Mouse (Mus musculus): ENCODE measurements at regions not wholly inside any gene's neighbourhood (a gene's known extent, or its start where the extent isn't known, plus 50 kb on each side); places are given as distances from the start of the nearest gene placed in this dataset.

DNA sequence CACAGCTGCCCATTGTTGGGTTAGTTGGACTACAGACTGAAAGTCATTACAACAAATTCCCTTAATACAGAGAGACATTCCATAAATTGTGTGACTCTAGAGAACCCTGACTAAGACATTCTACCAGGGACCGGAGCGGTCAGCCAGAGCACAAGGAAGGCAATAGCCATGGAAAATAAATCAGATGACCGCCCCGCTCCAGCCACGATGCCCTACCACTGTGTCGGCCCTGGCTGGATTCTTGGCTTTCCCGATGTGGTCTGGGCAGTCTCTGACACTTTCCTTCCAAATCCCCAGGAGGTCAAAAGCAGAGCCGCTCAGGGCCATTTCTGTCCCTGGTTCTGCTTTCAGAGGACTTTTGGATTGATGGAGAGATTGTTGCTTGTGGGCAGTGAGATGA is 57.8 kb downstream of the Lsm3 start:
- no peak for DNase-seq (ENCODE audit: low spot score in 2 of 2)

DNA sequence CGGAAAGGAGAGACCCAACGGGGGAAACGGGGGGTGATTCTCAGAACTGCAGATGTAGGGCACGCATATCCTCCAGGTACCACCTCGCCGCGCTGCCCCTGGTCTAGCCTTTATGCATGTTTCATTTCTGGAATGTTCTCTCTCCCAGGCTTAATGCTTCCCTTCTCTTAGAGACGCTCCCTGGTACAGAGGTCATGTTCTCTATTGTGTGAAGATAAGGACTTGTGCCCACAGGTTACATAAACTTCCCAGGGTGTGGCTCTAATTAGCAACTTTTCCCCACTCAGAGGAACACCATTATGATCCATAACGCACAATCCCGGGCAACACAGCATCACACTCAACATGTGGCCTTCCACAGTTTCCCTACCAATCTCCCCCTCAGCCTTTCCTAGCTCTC is 58.7 kb downstream of the Lsm3 start:
- DNase-seq (ENCODE audit: low spot score in 2 of 2), result no peak

- DNase-seq (ENCODE audit: low spot score in 2 of 2), result peak; percentile 43 to 69
Observed at GRCm38 (mm10) chr6:91575662-91576364, 60.1 kb downstream of the Lsm3 start.

DNA sequence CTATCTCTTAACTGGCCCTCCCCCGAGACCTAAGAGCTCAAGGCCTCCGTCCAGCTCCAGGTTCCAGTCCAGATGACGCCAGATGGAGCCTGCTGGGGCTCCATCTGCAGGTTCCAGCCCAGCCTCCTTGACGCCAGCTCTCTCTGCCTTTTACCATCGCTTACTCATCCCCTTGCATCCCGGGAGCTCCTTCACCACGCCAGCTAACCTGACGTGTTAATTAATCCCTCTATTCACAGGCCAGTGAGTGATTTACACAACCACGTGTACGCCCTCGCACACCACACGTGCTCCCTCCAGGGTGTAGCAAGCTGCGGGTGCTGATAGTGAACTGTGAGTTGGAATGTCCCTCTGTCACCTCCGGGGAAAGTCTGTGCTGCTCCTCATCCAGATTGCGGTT is 61.2 kb downstream of the Lsm3 start:
- DNase-seq (ENCODE audit: low spot score in 2 of 2), result peak; percentile 25 to 40

- no peak for DNase-seq (ENCODE audit: low spot score in 2 of 2)
Observed at GRCm38 (mm10) chr6:91579666-91580065, 63.9 kb downstream of the Lsm3 start.

DNA sequence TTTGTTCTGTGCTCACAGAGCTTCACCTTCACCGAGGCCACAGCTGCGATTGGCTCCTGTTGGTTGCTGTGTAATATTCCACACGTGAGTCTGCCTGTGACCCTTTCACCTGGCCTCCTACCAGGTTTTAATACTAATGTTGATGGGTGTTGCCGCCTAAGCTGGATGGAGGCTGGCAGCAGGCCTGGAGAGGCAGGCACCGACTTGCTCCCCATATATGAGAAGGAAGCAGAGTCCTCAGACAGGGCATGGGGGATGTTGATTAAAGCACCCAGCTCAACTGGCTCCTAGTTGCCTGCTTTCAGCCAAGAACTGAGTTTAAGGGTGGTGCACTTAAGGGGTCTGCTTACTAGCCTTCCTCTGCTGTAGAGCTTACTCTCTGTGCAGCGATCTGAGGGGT is 64.9 kb downstream of the Lsm3 start:
- no peak for DNase-seq (ENCODE audit: low spot score in 2 of 2)

GRCm38 (mm10) chr6:91582338-91582737 is 66.6 kb downstream of the Lsm3 start:
- no peak for DNase-seq (ENCODE audit: low spot score in 2 of 2)

DNA sequence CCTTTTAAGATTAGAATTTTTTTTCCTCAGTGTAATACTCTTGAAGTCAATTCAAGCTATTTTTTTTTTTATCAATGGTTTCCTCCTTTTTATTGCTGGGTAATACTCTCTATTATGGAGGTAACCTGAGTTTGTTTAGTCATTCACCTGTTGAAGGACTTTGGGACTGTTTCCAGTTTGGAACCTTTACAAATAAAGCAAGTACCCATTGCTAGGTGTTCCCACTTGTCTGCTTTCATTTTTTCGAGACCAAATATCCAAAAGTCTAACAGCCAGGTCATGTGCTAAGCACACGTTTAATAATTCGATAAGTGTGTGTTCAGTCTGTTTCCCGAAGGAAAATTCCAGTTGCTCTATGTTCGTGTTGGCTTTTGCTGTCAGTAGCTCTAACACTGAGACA is 67.6 kb downstream of the Lsm3 start:
- no peak for DNase-seq (ENCODE audit: low spot score in 2 of 2)

DNA sequence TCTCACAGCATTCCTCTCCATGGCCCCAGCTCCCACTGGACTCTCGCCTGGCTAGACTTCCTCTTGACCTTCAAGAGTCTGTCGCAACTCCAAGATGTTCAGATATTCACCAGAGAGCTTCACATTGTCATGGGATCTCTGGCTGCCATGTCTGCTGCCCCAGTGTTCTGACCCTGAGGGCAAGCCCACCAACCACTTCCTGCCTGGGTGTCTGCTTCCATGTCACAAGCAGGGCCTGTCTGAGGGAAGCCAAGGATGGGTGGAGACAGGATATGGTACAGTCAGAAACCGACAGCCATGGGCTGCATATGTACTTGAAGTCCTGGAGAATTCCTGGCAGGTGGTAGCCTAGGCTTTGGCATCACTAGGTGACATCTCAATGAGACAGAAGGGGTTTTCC is 69.8 kb downstream of the Lsm3 start:
- no peak for DNase-seq (ENCODE audit: low spot score in 2 of 2)

GRCm38 (mm10) chr6:91589181-91589580 is 73.5 kb downstream of the Lsm3 start:
- DNase-seq (ENCODE audit: low spot score in 2 of 2), result no peak

GRCm38 (mm10) chr6:91590395-91590794 is 74.7 kb downstream of the Lsm3 start:
- no peak for DNase-seq (ENCODE audit: low spot score in 2 of 2)

GRCm38 (mm10) chr6:91590806-91591571 is 75.3 kb downstream of the Lsm3 start:
- DNase-seq (ENCODE audit: low spot score in 2 of 2), result no peak

DNA sequence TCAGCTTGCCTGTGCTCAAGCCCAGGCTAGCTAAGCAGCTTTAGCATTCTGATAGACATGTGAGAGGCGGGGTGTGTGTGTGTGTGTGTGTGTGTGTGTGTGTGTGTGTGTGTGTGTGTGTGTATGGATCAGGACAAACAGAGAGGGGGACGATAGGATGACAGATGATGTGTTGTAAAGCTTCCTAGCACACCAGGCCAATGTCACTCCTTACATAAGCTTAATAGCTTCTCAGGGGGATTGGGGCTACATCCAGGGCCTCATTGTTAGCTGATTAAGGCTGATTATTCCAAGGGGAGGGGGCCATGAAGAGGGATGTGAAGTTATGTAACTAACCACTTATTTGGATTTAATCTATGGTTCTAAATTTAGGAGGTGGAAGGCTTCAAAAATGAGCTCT is 76.9 kb downstream of the Lsm3 start:
- DNase-seq (ENCODE audit: low spot score in 2 of 2), result no peak

DNA sequence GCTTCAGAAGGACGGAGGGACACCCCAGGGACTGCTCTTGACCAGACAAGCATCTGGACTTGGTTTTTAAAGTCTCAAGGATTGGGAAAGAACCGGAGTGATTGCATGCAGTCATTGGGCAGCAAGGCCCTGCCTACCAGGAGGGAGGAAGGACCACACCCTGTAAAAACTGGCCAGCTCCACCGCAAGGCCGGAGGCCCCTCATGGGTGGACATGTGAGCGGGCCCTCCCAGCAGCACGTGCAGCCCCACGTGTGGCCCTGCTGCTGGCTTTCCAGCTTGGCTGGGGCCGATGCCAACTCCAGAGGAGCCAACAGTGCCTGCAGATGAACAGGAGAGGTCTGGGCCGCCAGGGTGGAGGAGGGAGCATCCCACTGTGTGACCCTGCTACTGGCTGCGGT is 83.2 kb downstream of the Lsm3 start:
- DNase-seq (ENCODE audit: low spot score in 2 of 2), result peak; percentile 61 to 75

DNA sequence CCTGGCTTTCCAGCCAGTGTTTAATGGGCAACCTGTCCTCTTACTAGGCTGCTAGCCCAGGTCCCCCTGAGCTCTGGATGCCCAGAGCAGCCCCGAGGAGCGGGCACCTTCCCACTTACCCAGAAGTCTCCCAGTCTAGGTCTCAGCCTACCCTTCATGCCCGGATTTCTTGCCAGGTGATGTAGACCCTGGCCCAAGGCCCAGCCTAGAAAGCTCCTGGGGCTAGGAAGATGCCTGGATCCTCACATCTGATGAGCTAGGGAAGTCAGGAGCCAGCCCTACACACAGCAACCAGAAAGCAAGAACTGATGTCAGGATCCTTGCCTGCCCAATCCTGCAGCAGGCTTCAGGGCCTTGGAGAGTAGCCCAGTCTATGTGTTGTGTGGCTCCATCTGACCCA is 83.7 kb upstream of the Slc6a6 start:
- no peak for DNase-seq (ENCODE audit: low spot score in 2 of 2)

GRCm38 (mm10) chr6:91606634-91607215 is 77.1 kb upstream of the Slc6a6 start:
- no peak for DNase-seq (ENCODE audit: low spot score in 2 of 2)

DNA sequence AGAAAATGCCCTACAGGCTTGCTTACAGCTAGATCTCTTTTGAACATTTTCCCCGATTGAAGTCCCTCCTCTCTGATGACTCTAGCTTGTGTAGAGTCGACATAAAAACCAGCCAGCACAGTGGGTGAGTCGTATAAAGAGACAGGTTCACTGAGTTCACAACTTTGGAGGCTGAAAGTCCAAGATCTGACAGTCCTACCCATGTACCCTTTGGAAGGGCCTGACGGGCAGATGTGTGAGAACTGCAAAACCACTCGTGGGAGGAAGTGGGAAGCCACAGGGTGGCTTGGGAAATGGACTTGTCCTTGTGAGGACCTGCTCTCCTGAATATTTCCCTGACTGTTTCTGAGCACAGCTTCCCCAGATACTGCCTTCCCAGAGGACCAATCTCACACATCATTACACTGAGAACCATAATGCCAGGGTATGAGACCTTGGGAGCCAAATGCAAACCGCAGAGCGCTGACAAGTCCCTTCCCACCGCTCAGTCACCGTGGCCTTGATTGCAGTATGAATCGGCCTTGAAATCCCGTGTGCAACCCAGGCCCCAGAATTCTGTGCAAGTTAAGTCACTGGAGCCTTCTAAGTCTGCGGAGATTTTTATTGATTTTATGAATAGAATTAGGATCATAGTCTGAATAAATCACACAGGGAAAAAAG is 76.1 kb upstream of the Slc6a6 start:
- no peak for DNase-seq (ENCODE audit: low spot score in 2 of 2)

DNA sequence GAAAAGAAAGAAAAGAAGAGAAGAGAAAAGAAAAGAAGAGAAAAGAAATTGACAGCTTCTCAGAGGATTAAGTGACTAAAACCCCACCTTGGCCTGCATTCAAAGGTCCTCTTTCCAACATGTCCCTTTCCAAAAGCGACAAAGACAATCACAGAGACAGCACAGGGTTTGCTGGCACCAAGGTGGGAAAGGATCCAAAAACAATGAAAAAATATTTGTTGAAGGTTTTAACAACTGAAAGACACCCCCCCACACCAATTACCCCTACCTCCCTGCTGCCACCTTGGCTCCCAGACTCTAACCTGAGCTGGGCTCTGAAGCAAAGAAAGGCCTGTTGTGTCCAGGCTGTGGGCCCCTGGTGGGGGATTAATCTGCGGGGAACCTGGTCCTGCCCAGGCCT is 74.2 kb upstream of the Slc6a6 start:
- no peak for DNase-seq (ENCODE audit: low spot score in 2 of 2)

GRCm38 (mm10) chr6:91615022-91615421 is 68.8 kb upstream of the Slc6a6 start:
- no peak for DNase-seq (ENCODE audit: low spot score in 2 of 2)

DNA sequence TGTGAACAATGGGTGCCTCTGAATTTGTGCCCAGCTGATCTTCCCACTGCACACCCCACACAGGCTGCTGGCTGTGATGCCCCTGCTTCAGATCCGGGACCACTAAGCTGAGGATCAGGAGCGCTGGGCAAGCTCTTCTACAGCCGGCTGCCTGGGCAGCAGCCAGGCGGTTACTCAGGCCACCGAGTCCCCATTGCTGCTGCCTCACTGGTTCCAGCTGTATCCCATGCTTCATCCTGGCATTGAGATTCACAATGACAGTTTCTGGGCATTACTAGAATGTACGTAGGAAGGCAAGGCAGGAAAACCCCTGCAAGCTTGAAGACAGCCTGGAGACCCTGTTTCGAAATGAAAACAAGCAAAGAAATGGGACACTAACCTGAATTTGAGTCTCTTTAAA is 67.3 kb upstream of the Slc6a6 start:
- peak; percentile 37 to 50 for DNase-seq (ENCODE audit: low spot score in 2 of 2)

DNA sequence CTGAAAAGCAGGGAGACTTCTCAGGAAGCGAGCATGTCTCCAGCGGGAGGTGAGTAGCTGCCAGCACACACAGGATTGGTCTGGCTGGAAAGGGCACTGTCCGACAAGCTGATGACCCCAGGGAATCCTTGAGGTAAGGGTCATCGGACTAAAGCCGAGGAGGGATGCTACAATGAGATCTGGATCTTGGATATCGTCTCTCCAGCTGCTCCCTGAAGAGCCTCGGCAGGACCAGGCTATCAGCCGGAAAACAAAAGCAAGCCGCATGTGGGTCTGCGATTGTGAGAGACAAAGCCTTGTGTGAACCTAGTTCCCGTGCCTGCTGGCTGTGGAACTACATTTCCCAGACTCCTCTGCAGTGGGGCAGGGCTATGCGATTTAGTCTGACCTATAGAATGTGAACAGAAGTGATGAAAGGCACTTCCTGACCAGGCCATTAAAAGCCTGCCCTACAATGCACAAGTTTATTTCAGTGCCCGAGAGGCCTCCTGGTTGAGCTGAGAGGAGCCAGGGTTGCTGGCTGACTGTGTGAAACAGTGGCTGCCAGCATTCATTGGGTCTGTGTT is 66.7 kb upstream of the Slc6a6 start:
- peak; percentile 60 to 67 for DNase-seq (ENCODE audit: low spot score in 2 of 2)

- DNase-seq (ENCODE audit: low spot score in 2 of 2), result no peak
Observed at GRCm38 (mm10) chr6:91617685-91618084, 66.2 kb upstream of the Slc6a6 start.
